Mouse (Mus musculus): ENCODE measurements around the gene Ndufs7.
"Not testable (repeated sequence)": the region's sequence is repeated elsewhere in the genome, so short reads cannot be mapped to it uniquely, and the experiment has no call there.

- TF ChIP-seq CTCF, EP300 (IDR thresholded peaks at IDR 0.05; ENCODE audit: low read depth): not testable (repeated sequence)
These were observed 25.8 kb upstream of the Ndufs7 start for GRCm38 (mm10) chr10:80223137-80223536.

Measured in heart, postnatal 0 days (tissue).